Mouse (Mus musculus) liver, embryonic 12.5 days (tissue): ENCODE measurements around the gene Plac1. TPM values are rescaled to one million over a fixed set of nuclear protein-coding genes. Genes with fewer than 3 reads are reported as not detected.

Experiments used
- ATAC-seq: fragments of 200-750 bp; cut with Nextera tagmentation; 2 replicates; pipeline ENCODE4 v1.8.0; 2017; ENCODE audit warnings: moderate number of reproducible peaks, mild to moderate bottlenecking, moderate library complexity
- H3K27ac ChIP-seq: fragments of 300-500 bp; sonication (generic); 2 replicates; pipeline ENCODE4 v1.5.1; 2016; ENCODE audit warnings: mild to moderate bottlenecking
- H3K27me3 ChIP-seq: fragments of 300-500 bp; sonication (generic); replicated peaks from 2 replicates; pipeline ENCODE4 v1.6.1; 2016; ENCODE audit warnings: mild to moderate bottlenecking, moderate library complexity
- H3K36me3 ChIP-seq: fragments of 300-500 bp; sonication (generic); 2 replicates; pipeline ENCODE4 v1.6.1; 2016; ENCODE audit warnings: mild to moderate bottlenecking, moderate library complexity
- H3K4me1 ChIP-seq: fragments of 300-500 bp; sonication (generic); 2 replicates; pipeline ENCODE4 v1.6.1; 2016
- H3K4me2 ChIP-seq: fragments of 300-500 bp; sonication (generic); 2 replicates; pipeline ENCODE4 v1.6.1; 2016; ENCODE audit warnings: mild to moderate bottlenecking, moderate library complexity
- H3K4me3 ChIP-seq: fragments of 300-500 bp; sonication (generic); 2 replicates; pipeline ENCODE4 v1.5.1; 2016; ENCODE audit warnings: mild to moderate bottlenecking, moderate library complexity
- H3K9ac ChIP-seq: fragments of 300-500 bp; sonication (generic); 2 replicates; pipeline ENCODE4 v1.6.1; 2016; ENCODE audit warnings: mild to moderate bottlenecking, moderate library complexity
- H3K9me3 ChIP-seq: fragments of 300-500 bp; sonication (generic); replicated peaks from 2 replicates; pipeline ENCODE4 v1.6.1; 2016; ENCODE audit warnings: mild to moderate bottlenecking, moderate library complexity
- WGBS: fragments of 180-500 bp; shearing (Covaris S2); methylation state at CpG from one replicate; pipeline ENCODE4 v1.1.7; 2016; ENCODE audit not compliant: insufficient replicate concordance; 5-methylcytosine and 5-hydroxymethylcytosine counted together
- polyA plus RNA-seq: library from polyadenylated mRNA; unstranded; fragments of >200 nt; fragmentation: Nextera tagmentation; extraction: Ambion mirVana; gene quantifications from 2 replicates; pipeline ENCODE4 v1.2.1, GENCODE M21; 2016

Plac1 gene
- polyA plus RNA-seq, 1 experiment from 2014 or later: 3.0 TPM

- H3K4me3 ChIP-seq: no peak overlapping the region
- H3K9me3 ChIP-seq: no peaks in the 10 kb centered on the region
- no peak for ATAC-seq
- H3K4me1 ChIP-seq: no peaks in the 10 kb centered on the region
- H3K4me2 ChIP-seq: no peak overlapping the region
- H3K27ac ChIP-seq: no peak overlapping the region
- no peak overlapping the region for H3K9ac ChIP-seq
- no peaks in the 10 kb centered on the region for H3K27me3 ChIP-seq
- no peaks in the 10 kb centered on the region for H3K36me3 ChIP-seq
- 61% methylated on average over 2 of the region's 2 CpGs for WGBS
Observed at GRCm38 (mm10) chrX:53137066-53137465, 102.8 kb downstream of the Plac1 start.

DNA sequence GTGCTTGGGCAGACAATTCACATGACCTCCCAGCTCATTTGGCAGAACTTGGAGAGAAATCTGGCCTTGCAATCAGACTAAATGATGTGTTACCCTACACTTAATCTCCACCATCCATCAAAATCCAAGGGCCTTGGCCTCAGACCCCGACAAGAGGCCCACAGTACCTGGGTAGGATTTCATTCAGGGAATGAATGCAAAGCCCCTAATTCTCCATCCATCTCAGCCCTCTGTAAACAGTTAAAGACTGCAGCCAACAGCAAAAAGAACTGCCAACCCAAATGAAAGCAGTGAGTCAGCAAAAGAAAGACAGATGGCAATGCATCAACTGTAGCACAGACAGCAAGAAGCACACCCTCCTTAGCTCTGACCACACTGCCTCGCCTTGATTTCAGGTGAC lies 110.4 kb downstream of the Plac1 start:
- H3K9ac ChIP-seq: no peak overlapping the region
- WGBS: 36% methylated on average over 2 of the region's 2 CpGs
- ATAC-seq: no peak
- H3K27me3 ChIP-seq: peaks cover 5% of the 10 kb centered on the region; the same call in 1 of the 2 replicates
- no peaks in the 10 kb centered on the region for H3K36me3 ChIP-seq
- no peaks in the 10 kb centered on the region for H3K9me3 ChIP-seq
- no peaks in the 10 kb centered on the region for H3K4me1 ChIP-seq
- H3K4me2 ChIP-seq: no peak overlapping the region
- no peak overlapping the region for H3K4me3 ChIP-seq
- no peak overlapping the region for H3K27ac ChIP-seq

- Histone ChIP-seq H3K9ac (no peak overlapping the region), H3K9me3 (no peaks in the 10 kb centered on the region), H3K4me3 (no peak overlapping the region), H3K36me3 (no peaks in the 10 kb centered on the region), H3K4me1 (no peaks in the 10 kb centered on the region; the same call in 1 of the 2 replicates), H3K27ac (no peak overlapping the region), H3K4me2 (no peak overlapping the region), H3K27me3 (peaks cover 5% of the 10 kb centered on the region; the same call in 1 of the 2 replicates)
- 68% methylated on average over 6 of the region's 6 CpGs for WGBS
- no peak for ATAC-seq
Observed at GRCm38 (mm10) chrX:53126492-53127033, 113.3 kb downstream of the Plac1 start.

- Histone ChIP-seq H3K9me3 (no peaks in the 10 kb centered on the region), H3K9ac (no peak overlapping the region), H3K4me1 (no peaks in the 10 kb centered on the region; the same call in 1 of the 2 replicates), H3K4me3 (no peak overlapping the region), H3K27me3 (peaks cover 5% of the 10 kb centered on the region; the same call in 1 of the 2 replicates), H3K4me2 (no peak overlapping the region), H3K27ac (no peak overlapping the region), H3K36me3 (no peaks in the 10 kb centered on the region)
- no peak for ATAC-seq
- 36% methylated on average over 3 of the region's 3 CpGs for whole genome bisulfite sequencing
Observed at GRCm38 (mm10) chrX:53125838-53126467, 114.0 kb downstream of the Plac1 start.

GRCm38 (mm10) chrX:53123562-53123961 lies 116.3 kb downstream of the Plac1 start:
- no peak overlapping the region for H3K27ac ChIP-seq
- no peaks in the 10 kb centered on the region for H3K9me3 ChIP-seq
- H3K36me3 ChIP-seq: no peaks in the 10 kb centered on the region
- H3K4me3 ChIP-seq: no peak overlapping the region
- H3K4me2 ChIP-seq: no peak overlapping the region
- H3K4me1 ChIP-seq: no peaks in the 10 kb centered on the region; the same call in 1 of the 2 replicates
- H3K9ac ChIP-seq: no peak overlapping the region
- peaks cover 4% of the 10 kb centered on the region; the same call in 1 of the 2 replicates for H3K27me3 ChIP-seq
- ATAC-seq: no peak
- WGBS: 43% methylated on average over 1 of the region's 1 CpGs

DNA sequence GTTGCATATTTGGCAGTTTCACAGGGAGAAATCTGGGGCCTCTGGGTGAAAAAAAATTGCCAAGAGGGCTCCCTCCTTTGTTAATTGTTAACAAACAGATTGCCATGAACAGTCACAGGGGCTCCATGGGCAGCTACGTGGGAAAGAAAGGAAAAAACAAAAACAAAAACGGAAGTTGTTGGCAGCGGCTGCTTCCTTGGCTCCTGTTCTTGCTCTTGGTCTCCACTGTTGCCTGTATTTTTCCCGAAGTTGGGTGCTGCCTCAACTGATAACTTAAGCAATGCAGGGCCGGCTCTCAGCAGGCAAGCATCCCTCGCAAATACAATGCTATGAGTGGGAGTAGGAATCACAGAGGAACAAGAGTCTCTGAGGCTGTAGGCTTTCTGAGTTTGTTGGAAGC lies 121.3 kb downstream of the Plac1 start:
- 39% methylated on average over 6 of the region's 6 CpGs for WGBS
- ATAC-seq: no peak
- no peaks in the 10 kb centered on the region for H3K9me3 ChIP-seq
- 0 out of 2 replicates have a peak, but pooled peaks cover 5% of the 10 kb centered on the region for H3K27me3 ChIP-seq
- H3K4me2 ChIP-seq: no peak overlapping the region
- no peak overlapping the region for H3K9ac ChIP-seq
- H3K27ac ChIP-seq: no peak overlapping the region
- H3K36me3 ChIP-seq: no peaks in the 10 kb centered on the region
- no peaks in the 10 kb centered on the region; the same call in 1 of the 2 replicates for H3K4me1 ChIP-seq
- no peak overlapping the region for H3K4me3 ChIP-seq

DNA sequence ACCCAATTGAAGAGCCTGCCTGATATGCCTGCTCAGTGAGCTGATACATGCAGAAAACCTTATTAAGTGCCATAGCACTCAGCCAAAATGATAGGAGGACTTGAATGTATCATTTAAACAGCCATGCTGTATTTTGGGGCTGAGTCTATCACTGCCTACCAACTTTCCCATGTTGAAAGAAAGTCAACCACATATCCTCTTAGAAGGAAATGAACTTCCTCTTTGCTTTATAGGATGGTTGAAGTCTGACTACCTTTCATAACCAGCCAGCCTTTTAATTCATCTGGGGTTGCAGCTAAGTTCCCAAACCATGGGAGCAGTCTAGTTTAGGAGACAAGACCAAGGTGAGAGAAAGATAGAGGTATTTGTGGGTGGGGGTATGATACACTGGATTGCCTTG lies 121.9 kb downstream of the Plac1 start:
- Histone ChIP-seq H3K27me3 (0 out of 2 replicates have a peak, but pooled peaks cover 5% of the 10 kb centered on the region), H3K9me3 (no peaks in the 10 kb centered on the region), H3K4me1 (no peaks in the 10 kb centered on the region), H3K4me3 (no peak overlapping the region), H3K9ac (no peak overlapping the region), H3K4me2 (no peak overlapping the region), H3K27ac (no peak overlapping the region), H3K36me3 (no peaks in the 10 kb centered on the region)
- no peak for ATAC-seq

DNA sequence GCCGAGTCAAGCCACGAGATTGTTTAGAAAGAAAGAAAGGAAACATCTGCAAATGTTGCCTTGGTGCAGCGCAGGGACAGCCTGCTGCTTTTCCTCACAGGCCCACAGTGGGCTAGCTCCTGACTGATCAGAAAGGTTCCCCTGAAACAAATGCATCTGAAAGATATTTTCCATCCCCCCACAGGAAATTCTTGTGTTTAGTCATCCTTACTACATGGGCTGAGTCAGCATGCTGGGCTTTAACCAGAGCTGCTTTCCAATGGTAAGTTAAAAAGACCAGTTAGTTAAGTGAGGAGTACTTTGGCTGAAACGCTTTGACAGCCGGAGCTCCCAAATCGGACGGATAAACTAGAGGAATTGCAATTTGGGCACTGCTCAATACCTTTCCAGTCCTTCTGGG lies 124.9 kb downstream of the Plac1 start:
- H3K4me3 ChIP-seq: no peak overlapping the region
- H3K4me2 ChIP-seq: no peak overlapping the region
- no peaks in the 10 kb centered on the region for H3K4me1 ChIP-seq
- H3K27me3 ChIP-seq: 0 out of 2 replicates have a peak, but pooled peaks cover 5% of the 10 kb centered on the region
- H3K9ac ChIP-seq: no peak overlapping the region
- H3K27ac ChIP-seq: no peak overlapping the region
- no peaks in the 10 kb centered on the region for H3K36me3 ChIP-seq
- no peaks in the 10 kb centered on the region for H3K9me3 ChIP-seq
- 56% methylated on average over 7 of the region's 7 CpGs for WGBS
- no peak for ATAC-seq

GRCm38 (mm10) chrX:53110142-53110541 lies 129.8 kb downstream of the Plac1 start:
- WGBS: 79% methylated on average over 4 of the region's 4 CpGs

DNA sequence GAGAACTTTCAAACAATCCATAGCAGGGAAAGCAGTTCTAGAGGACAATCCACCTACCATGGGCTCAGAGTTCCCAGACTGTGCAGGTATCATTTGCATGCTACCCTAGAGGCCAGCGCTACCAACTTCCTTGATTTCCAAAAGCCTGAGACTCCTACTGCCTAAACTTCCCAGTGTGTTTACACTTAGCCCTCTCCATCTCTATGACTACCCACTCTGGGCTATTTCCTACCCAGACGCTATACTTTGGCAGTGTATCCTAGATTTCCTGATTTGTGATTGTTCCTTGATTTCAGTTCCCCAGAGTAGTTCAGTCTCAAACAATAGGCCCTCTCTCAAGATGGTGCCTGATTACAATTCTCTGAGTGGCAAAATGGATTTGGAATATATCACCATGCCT lies 132.8 kb downstream of the Plac1 start:
- no peak for ATAC-seq
- WGBS: 76% methylated on average over 2 of the region's 2 CpGs
- no peaks in the 10 kb centered on the region for H3K9me3 ChIP-seq
- H3K27ac ChIP-seq: no peak overlapping the region
- H3K4me2 ChIP-seq: no peak overlapping the region
- H3K27me3 ChIP-seq: no peaks in the 10 kb centered on the region
- H3K36me3 ChIP-seq: no peaks in the 10 kb centered on the region
- no peak overlapping the region for H3K4me3 ChIP-seq
- no peaks in the 10 kb centered on the region for H3K4me1 ChIP-seq
- H3K9ac ChIP-seq: no peak overlapping the region

More at GRCm38 (mm10) chrX:53110142-53110541, 129.8 kb downstream of the Plac1 start:
- H3K9ac ChIP-seq: no peak overlapping the region
- no peaks in the 10 kb centered on the region for H3K27me3 ChIP-seq
- no peak overlapping the region for H3K4me3 ChIP-seq
- H3K9me3 ChIP-seq: no peaks in the 10 kb centered on the region
- ATAC-seq: no peak
- no peak overlapping the region for H3K27ac ChIP-seq
- H3K4me1 ChIP-seq: no peaks in the 10 kb centered on the region
- no peak overlapping the region for H3K4me2 ChIP-seq
- H3K36me3 ChIP-seq: no peaks in the 10 kb centered on the region

DNA sequence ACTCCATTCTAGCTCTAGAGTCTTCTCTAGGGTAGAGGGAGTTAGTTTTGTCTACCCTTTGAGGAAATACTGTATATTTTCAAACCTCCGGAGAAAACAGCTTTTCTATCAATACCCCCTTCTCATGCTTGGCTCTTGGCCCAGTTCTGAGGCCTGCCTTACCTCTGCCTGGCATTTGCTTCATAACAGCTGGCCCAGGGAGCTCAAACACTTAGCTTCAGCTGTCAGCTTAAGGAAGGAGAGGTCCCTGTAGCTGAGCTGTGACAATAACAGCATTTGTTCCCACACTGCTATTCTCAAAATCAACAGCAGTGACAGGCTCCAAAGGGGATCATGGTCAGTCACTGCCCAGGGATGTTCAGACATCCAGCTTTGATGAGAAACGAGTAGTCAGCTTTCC lies 138.7 kb downstream of the Plac1 start:
- Histone ChIP-seq H3K9me3 (no peaks in the 10 kb centered on the region), H3K4me3 (no peak overlapping the region), H3K9ac (no peak overlapping the region), H3K27ac (no peak overlapping the region), H3K27me3 (no peaks in the 10 kb centered on the region), H3K4me1 (peaks cover 9% of the 10 kb centered on the region; the same call in 1 of the 2 replicates), H3K36me3 (no peaks in the 10 kb centered on the region), H3K4me2 (no peak overlapping the region)
- no peak for ATAC-seq
- 56% methylated on average over 2 of the region's 2 CpGs for WGBS

GRCm38 (mm10) chrX:53099951-53100350 lies 140.0 kb downstream of the Plac1 start:
- Histone ChIP-seq H3K36me3 (no peaks in the 10 kb centered on the region), H3K4me1 (peaks cover 9% of the 10 kb centered on the region; the same call in 1 of the 2 replicates), H3K4me3 (no peak overlapping the region), H3K4me2 (no peak overlapping the region), H3K9me3 (no peaks in the 10 kb centered on the region), H3K27ac (no peak overlapping the region), H3K9ac (no peak overlapping the region), H3K27me3 (no peaks in the 10 kb centered on the region)
- no peak for ATAC-seq
- WGBS: 37% methylated on average over 7 of the region's 7 CpGs
